Mouse (Mus musculus) brain, embryonic 14.5 days (tissue): Measurements from ENCODE around the gene Pced1b.

Experiments used
- CTCF ChIP-seq: fragments of 200-500 bp; IDR thresholded peaks from 2 replicates; pipeline ENCODE4 v1.5.1; 2012; ENCODE audit warnings: inconsistent platforms, mild to moderate bottlenecking, moderate library complexity, borderline replicate concordance; ENCODE audit not compliant: insufficient read depth, insufficient read length; ENCODE audit errors: extremely low read depth
- POLR2A ChIP-seq: fragments of 200-500 bp; IDR thresholded peaks from 2 replicates; pipeline ENCODE4 v1.6.1; 2012; ENCODE audit warnings: mild to moderate bottlenecking, inconsistent platforms, borderline replicate concordance; ENCODE audit not compliant: poor library complexity, insufficient read depth, insufficient read length, severe bottlenecking; ENCODE audit errors: extremely low read depth

- no peak for TF ChIP-seq CTCF
- no peak for TF ChIP-seq POLR2A
Observed at GRCm38 (mm10) chr15:97212501-97213477, 34.1 kb upstream of the Pced1b start.
